Mouse (Mus musculus): ENCODE results near the gene Lexm. TPM values are rescaled to one million over a fixed set of nuclear protein-coding genes. Genes with fewer than 3 reads are reported as not detected.

Gene Lexm
- polyA plus RNA-seq, 1 experiment from 2014 or later = not detected

- H3K27me3 ChIP-seq (replicated peaks; ENCODE audit: control insufficient read depth, insufficient read depth, low read length) = no peaks in the 10 kb centered on the region
- no peak overlapping the region for H3K4me2 ChIP-seq (ENCODE audit: low read length)
- no peak overlapping the region for H3K27ac ChIP-seq (ENCODE audit: low read length)
- no peaks in the 10 kb centered on the region for H3K36me3 ChIP-seq (ENCODE audit: control insufficient read depth, insufficient read depth)
- H3K4me3 ChIP-seq (replicated peaks; ENCODE audit: low read length) = no peak overlapping the region
- ATAC-seq = no peak
- H3K9me3 ChIP-seq (ENCODE audit: control insufficient read depth, low read length) = no peaks in the 10 kb centered on the region
- WGBS = 85% methylated on average over 4 of the region's 4 CpGs
- H3K9ac ChIP-seq (replicated peaks; ENCODE audit: low read depth, low read length) = no peak overlapping the region
- H3K4me1 ChIP-seq (replicated peaks; ENCODE audit: control insufficient read depth, insufficient read depth, low read length) = no peaks in the 10 kb centered on the region
Measured at GRCm38 (mm10) chr4:106597741-106598140, 19.3 kb downstream of the Lexm start.

GRCm38 (mm10) chr4:106597055-106597454, 20.0 kb downstream of the Lexm start:
- ATAC-seq = no peak
- H3K9me3 ChIP-seq (ENCODE audit: control insufficient read depth, low read length) = no peaks in the 10 kb centered on the region
- H3K4me2 ChIP-seq (ENCODE audit: low read length) = no peak overlapping the region
- 83% methylated on average over 9 of the region's 9 CpGs for WGBS
- no peaks in the 10 kb centered on the region for H3K36me3 ChIP-seq (ENCODE audit: control insufficient read depth, insufficient read depth)
- no peaks in the 10 kb centered on the region for H3K4me1 ChIP-seq (replicated peaks; ENCODE audit: control insufficient read depth, insufficient read depth, low read length)
- no peaks in the 10 kb centered on the region for H3K27me3 ChIP-seq (replicated peaks; ENCODE audit: control insufficient read depth, insufficient read depth, low read length)
- H3K9ac ChIP-seq (replicated peaks; ENCODE audit: low read depth, low read length) = no peak overlapping the region
- no peak overlapping the region for H3K27ac ChIP-seq (ENCODE audit: low read length)
- H3K4me3 ChIP-seq (replicated peaks; ENCODE audit: low read length) = no peak overlapping the region

GRCm38 (mm10) chr4:106596200-106596599, 20.8 kb downstream of the Lexm start:
- H3K4me1 ChIP-seq (replicated peaks; ENCODE audit: control insufficient read depth, insufficient read depth, low read length) = no peaks in the 10 kb centered on the region
- no peak overlapping the region for H3K9ac ChIP-seq (replicated peaks; ENCODE audit: low read depth, low read length)
- no peak overlapping the region for H3K4me2 ChIP-seq (ENCODE audit: low read length)
- no peak overlapping the region for H3K4me3 ChIP-seq (replicated peaks; ENCODE audit: low read length)
- H3K9me3 ChIP-seq (ENCODE audit: control insufficient read depth, low read length) = no peaks in the 10 kb centered on the region
- H3K36me3 ChIP-seq (ENCODE audit: control insufficient read depth, insufficient read depth) = no peaks in the 10 kb centered on the region
- H3K27me3 ChIP-seq (replicated peaks; ENCODE audit: control insufficient read depth, insufficient read depth, low read length) = no peaks in the 10 kb centered on the region
- no peak for ATAC-seq
- H3K27ac ChIP-seq (ENCODE audit: low read length) = no peak overlapping the region
- 65% methylated on average over 3 of the region's 3 CpGs for WGBS

GRCm38 (mm10) chr4:106593636-106594035, 23.4 kb downstream of the Lexm start:
- no peak overlapping the region for H3K27ac ChIP-seq (ENCODE audit: low read length)
- 63% methylated on average over 7 of the region's 7 CpGs for WGBS
- no peak for ATAC-seq

GRCm38 (mm10) chr4:106590871-106591270, 26.2 kb downstream of the Lexm start:
- Histone ChIP-seq H3K4me2 (ENCODE audit: low read length) (no peak overlapping the region), H3K27ac (ENCODE audit: low read length) (no peak overlapping the region), H3K4me3 (replicated peaks; ENCODE audit: low read length) (no peak overlapping the region), H3K27me3 (replicated peaks; ENCODE audit: control insufficient read depth, insufficient read depth, low read length) (no peaks in the 10 kb centered on the region), H3K36me3 (ENCODE audit: control insufficient read depth, insufficient read depth) (peaks cover 16% of the 10 kb centered on the region), H3K9me3 (ENCODE audit: control insufficient read depth, low read length) (no peaks in the 10 kb centered on the region), H3K9ac (replicated peaks; ENCODE audit: low read depth, low read length) (no peak overlapping the region), H3K4me1 (replicated peaks; ENCODE audit: control insufficient read depth, insufficient read depth, low read length) (no peaks in the 10 kb centered on the region)
- 89% methylated on average over 9 of the region's 9 CpGs for WGBS
- no peak for ATAC-seq

More at GRCm38 (mm10) chr4:106593636-106594035, 23.4 kb downstream of the Lexm start:
- peaks cover under 1% of the 10 kb centered on the region; the same call in 1 of the 2 replicates for H3K36me3 ChIP-seq (ENCODE audit: control insufficient read depth, insufficient read depth)
- no peaks in the 10 kb centered on the region for H3K27me3 ChIP-seq (replicated peaks; ENCODE audit: control insufficient read depth, insufficient read depth, low read length)
- no peaks in the 10 kb centered on the region for H3K9me3 ChIP-seq (ENCODE audit: control insufficient read depth, low read length)
- no peak overlapping the region for H3K9ac ChIP-seq (replicated peaks; ENCODE audit: low read depth, low read length)
- no peak overlapping the region for H3K4me2 ChIP-seq (ENCODE audit: low read length)
- no peak overlapping the region for H3K4me3 ChIP-seq (replicated peaks; ENCODE audit: low read length)
- H3K4me1 ChIP-seq (replicated peaks; ENCODE audit: control insufficient read depth, insufficient read depth, low read length) = no peaks in the 10 kb centered on the region

GRCm38 (mm10) chr4:106590142-106590541, 26.9 kb downstream of the Lexm start:
- WGBS = 83% methylated on average over 9 of the region's 9 CpGs
- Histone ChIP-seq H3K4me1 (replicated peaks; ENCODE audit: control insufficient read depth, insufficient read depth, low read length) (no peaks in the 10 kb centered on the region), H3K27ac (ENCODE audit: low read length) (no peak overlapping the region), H3K9me3 (ENCODE audit: control insufficient read depth, low read length) (no peaks in the 10 kb centered on the region), H3K27me3 (replicated peaks; ENCODE audit: control insufficient read depth, insufficient read depth, low read length) (no peaks in the 10 kb centered on the region), H3K4me2 (ENCODE audit: low read length) (no peak overlapping the region), H3K36me3 (ENCODE audit: control insufficient read depth, insufficient read depth) (peaks cover 22% of the 10 kb centered on the region), H3K4me3 (replicated peaks; ENCODE audit: low read length) (no peak overlapping the region), H3K9ac (replicated peaks; ENCODE audit: low read depth, low read length) (no peak overlapping the region)
- ATAC-seq = no peak

- peaks cover 25% of the 10 kb centered on the region for H3K36me3 ChIP-seq (ENCODE audit: control insufficient read depth, insufficient read depth)
- no peak overlapping the region for H3K9ac ChIP-seq (replicated peaks; ENCODE audit: low read depth, low read length)
- no peaks in the 10 kb centered on the region for H3K9me3 ChIP-seq (ENCODE audit: control insufficient read depth, low read length)
- H3K4me2 ChIP-seq (ENCODE audit: low read length) = no peak overlapping the region
- no peaks in the 10 kb centered on the region for H3K27me3 ChIP-seq (replicated peaks; ENCODE audit: control insufficient read depth, insufficient read depth, low read length)
- no peaks in the 10 kb centered on the region for H3K4me1 ChIP-seq (replicated peaks; ENCODE audit: control insufficient read depth, insufficient read depth, low read length)
- ATAC-seq = no peak
- no peak overlapping the region for H3K4me3 ChIP-seq (replicated peaks; ENCODE audit: low read length)
- 95% methylated on average over 6 of the region's 6 CpGs for whole genome bisulfite sequencing
- no peak overlapping the region for H3K27ac ChIP-seq (ENCODE audit: low read length)
Measured at GRCm38 (mm10) chr4:106587075-106587474, 30.0 kb downstream of the Lexm start.

GRCm38 (mm10) chr4:106584665-106585064, 32.4 kb downstream of the Lexm start:
- Histone ChIP-seq H3K36me3 (ENCODE audit: control insufficient read depth, insufficient read depth) (peaks cover 25% of the 10 kb centered on the region), H3K9ac (replicated peaks; ENCODE audit: low read depth, low read length) (no peak overlapping the region), H3K4me1 (replicated peaks; ENCODE audit: control insufficient read depth, insufficient read depth, low read length) (no peaks in the 10 kb centered on the region), H3K9me3 (ENCODE audit: control insufficient read depth, low read length) (no peaks in the 10 kb centered on the region), H3K4me3 (replicated peaks; ENCODE audit: low read length) (no peak overlapping the region), H3K27me3 (replicated peaks; ENCODE audit: control insufficient read depth, insufficient read depth, low read length) (no peaks in the 10 kb centered on the region), H3K4me2 (ENCODE audit: low read length) (no peak overlapping the region), H3K27ac (ENCODE audit: low read length) (no peak overlapping the region)
- no peak for ATAC-seq
- WGBS = 88% methylated on average over 4 of the region's 4 CpGs

GRCm38 (mm10) chr4:106582428-106583153, 34.5 kb downstream of the Lexm start:
- Histone ChIP-seq H3K27ac (ENCODE audit: low read length) (no peak overlapping the region), H3K36me3 (ENCODE audit: control insufficient read depth, insufficient read depth) (peaks cover 21% of the 10 kb centered on the region)
- no peak for ATAC-seq

GRCm38 (mm10) chr4:106581865-106582204, 35.2 kb downstream of the Lexm start:
- H3K4me1 ChIP-seq (replicated peaks; ENCODE audit: control insufficient read depth, insufficient read depth, low read length) = no peaks in the 10 kb centered on the region
- no peaks in the 10 kb centered on the region for H3K27me3 ChIP-seq (replicated peaks; ENCODE audit: control insufficient read depth, insufficient read depth, low read length)
- H3K27ac ChIP-seq (ENCODE audit: low read length) = no peak overlapping the region
- H3K4me3 ChIP-seq (replicated peaks; ENCODE audit: low read length) = no peak overlapping the region
- WGBS = 96% methylated on average over 15 of the region's 15 CpGs
- ATAC-seq = no peak
- no peak overlapping the region for H3K4me2 ChIP-seq (ENCODE audit: low read length)
- peaks cover 19% of the 10 kb centered on the region for H3K36me3 ChIP-seq (ENCODE audit: control insufficient read depth, insufficient read depth)
- H3K9me3 ChIP-seq (ENCODE audit: control insufficient read depth, low read length) = no peaks in the 10 kb centered on the region
- H3K9ac ChIP-seq (replicated peaks; ENCODE audit: low read depth, low read length) = no peak overlapping the region

More at GRCm38 (mm10) chr4:106582428-106583153, 34.5 kb downstream of the Lexm start:
- Histone ChIP-seq H3K27me3 (replicated peaks; ENCODE audit: control insufficient read depth, insufficient read depth, low read length) (no peaks in the 10 kb centered on the region), H3K9me3 (ENCODE audit: control insufficient read depth, low read length) (no peaks in the 10 kb centered on the region), H3K4me2 (ENCODE audit: low read length) (no peak overlapping the region), H3K4me3 (replicated peaks; ENCODE audit: low read length) (no peak overlapping the region), H3K4me1 (replicated peaks; ENCODE audit: control insufficient read depth, insufficient read depth, low read length) (no peaks in the 10 kb centered on the region), H3K9ac (replicated peaks; ENCODE audit: low read depth, low read length) (no peak overlapping the region)
- 89% methylated on average over 12 of the region's 12 CpGs for WGBS

All from forebrain, embryonic 16.5 days (tissue).